Mouse (Mus musculus): ENCODE data around the gene Qpctl.
A peak's percentile ranks its signal among the peaks of the same experiment; 100 is the strongest.

Gene Qpctl

DNA sequence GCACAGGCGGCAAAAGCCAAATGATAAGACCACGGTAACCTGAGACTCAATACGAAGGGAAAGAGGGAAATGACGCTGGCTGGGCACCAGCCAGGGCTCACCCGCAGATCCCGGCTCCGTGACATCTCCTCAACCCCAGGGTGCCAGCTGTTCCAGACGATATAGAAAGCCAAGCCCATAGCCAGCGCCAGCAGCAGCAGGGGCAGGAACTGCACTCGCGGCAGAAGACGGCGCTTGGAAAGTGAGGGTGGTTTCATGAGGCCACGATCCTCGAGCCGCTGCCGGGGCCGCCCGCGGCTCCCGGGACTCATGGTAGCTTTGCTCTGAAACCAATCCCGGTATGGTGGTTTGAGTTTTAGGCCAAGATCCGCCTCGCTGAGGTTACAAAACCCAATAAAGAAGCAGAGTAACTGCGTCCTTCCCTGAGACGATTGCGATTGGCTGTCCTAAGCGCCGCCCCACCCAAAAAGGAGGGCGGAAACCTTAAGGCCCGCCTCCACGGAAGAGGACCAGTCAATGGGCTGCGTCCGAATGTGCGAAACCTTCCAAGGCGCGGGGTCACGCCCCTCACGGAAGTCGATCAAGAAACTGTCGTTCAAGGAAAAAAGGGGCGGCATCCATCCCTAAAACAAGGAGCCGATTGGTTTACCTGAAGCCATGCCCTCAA is at the start of gene Qpctl:
Qpctl (minus strand) TSS at position 417 of the 667 bp plus-strand sequence.
- peak; percentile 99 for DNase-seq

DNA sequence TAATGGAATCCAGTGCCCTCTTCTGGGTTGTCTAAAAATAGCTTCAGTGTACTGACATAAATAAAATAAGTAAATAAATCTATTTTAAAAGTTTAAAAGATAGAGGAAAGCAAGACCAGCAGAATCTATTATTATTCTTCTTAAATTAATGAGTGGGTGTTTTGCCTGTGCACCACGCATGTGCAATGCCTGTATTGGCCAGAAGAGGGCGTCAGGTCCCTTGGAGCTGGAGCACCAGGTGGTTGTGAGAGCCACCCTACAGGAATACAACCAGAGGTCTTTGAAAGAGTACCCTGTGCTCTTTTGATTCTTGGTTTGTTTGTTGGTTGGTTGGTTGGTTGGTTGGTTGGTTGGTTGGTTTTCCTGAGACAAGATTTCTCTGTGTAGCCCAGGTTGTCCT is 48.9 kb upstream of the Qpctl start:
- DNase-seq, result no peak

DNA sequence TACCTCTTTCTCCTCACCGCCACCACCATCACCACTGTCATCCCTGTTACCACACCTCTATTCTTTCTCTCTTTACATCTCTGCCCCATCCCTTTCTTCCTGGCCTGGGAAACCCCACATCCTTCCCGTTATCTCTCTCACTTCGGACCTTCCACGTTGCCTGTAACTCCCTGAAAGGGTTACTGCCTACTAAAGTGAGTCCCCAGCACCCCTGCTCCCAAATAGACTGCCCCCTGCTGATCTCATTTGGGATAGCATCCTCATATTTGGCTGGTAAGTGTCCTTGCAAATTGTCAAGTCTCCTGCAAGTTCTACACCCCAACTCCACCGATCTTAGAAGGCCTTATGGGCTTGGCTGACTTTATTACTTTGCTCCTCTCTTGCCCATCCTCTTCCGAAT is 47.6 kb upstream of the Qpctl start:
- no peak for DNase-seq

DNA sequence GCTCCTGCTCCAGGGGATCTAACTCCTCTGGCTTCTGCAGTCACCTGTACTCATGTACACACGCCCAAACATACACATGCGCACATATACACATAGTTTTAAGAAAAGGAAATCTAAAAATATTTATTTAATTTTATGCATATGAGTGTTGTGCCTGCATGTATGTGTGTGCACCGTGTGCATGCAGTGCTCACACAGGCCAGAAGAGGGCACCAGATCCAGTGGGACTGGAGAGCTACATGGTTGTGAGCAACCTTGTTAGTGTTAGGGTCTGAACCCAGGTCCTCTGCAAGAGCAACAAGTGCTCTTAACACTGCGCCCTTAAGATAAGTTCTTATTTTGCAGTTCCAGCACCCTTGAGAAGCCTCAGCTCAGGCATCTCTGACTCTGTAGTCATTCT is 45.6 kb upstream of the Qpctl start:
- no peak for DNase-seq

DNA sequence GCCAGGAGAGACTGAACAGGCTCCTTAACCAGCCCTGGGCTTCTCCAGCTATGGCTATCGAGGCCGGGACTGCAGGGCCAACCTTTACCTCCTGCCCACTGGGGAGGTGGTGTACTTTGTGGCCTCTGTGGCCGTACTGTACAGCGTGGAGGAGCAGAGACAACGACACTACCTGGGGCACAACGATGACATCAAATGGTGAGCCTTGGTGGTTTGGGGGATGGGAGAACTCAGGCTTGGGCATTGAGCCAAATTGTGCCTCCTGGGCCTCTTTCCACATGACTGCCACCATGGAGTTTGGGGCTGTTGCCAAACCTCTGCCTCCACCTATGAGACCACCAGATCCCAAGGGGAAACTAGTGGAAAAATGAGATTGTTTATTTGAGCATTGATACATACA is 35.7 kb upstream of the Qpctl start:
- DNase-seq, result peak; percentile 56

DNA sequence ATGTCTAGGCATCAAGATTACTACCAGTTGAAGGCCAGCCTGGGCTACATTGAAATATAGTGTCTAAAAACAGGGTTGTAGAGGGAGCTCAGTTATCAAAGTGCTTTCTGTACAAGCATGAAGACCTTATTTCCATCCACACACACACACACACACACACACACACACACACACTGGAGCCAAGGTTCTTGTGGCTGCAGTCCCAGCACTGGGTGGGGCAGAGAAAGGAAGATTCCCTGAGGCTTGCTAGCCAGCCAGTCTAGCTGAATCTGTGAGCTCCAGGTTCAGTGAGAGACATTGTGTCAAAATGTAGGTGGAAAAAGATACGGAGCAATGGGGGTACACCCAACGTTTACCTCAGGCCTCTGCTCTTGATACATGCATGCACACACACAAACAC is 35.2 kb upstream of the Qpctl start:
- DNase-seq, result no peak

DNA sequence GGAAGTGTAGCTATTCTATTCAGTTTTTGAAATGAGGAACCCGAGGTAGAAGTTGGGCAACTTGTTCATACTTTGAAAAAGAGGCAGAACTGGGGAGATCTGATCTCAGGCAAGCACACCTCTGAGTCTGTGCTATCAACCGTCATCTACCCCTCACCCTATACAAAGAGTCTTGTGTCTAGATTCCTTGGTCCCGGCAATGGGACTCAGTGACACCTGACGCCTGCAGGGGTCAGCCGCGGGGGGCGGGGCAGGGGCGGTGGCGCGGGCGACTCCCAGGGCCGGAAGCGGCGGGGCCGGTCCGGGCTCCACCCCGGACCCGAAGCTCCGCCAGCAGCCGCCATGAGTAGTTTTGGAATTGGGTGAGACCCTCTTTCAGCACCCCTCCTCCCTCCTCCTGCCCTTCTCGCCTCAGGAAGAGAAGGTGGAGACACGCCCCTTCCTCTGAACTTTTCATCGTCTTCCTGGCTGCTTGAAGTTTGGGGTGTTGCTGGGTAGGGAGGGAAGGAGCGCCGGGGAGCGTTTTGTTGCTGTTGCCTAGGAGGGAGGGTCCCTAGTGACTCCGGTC is 31.9 kb upstream of the Qpctl start:
- DNase-seq, result peak; percentile 75

- no peak for DNase-seq
Measured at GRCm38 (mm10) chr7:19179936-19180335, 30.8 kb upstream of the Qpctl start.

GRCm38 (mm10) chr7:19179173-19179572 is 30.1 kb upstream of the Qpctl start:
- peak; percentile 77 for DNase-seq

GRCm38 (mm10) chr7:19178443-19179092 is 29.5 kb upstream of the Qpctl start:
- peak; percentile 76 for DNase-seq

DNA sequence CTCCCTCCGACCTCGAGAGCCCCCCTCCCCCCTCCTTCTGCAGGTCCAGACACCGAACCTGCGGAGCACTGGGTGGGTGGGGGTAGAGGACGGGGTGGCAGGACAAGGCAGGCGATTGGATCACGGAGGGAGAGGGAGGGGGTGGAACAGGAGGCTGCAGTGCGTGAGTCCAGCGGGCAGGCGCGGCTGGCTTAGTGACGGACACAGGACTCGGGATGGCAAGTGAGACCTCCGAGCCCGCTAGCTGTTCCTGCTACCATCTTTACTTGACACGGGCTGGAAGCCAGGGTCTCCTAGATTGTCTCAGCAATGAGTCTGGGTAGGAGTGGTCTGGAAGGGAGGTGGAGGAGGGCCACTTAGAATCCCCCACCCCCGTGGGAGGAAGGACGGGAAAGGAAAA is 28.9 kb upstream of the Qpctl start:
- no peak for DNase-seq

- no peak for DNase-seq
Measured at GRCm38 (mm10) chr7:19177216-19177615, 28.1 kb upstream of the Qpctl start.

DNA sequence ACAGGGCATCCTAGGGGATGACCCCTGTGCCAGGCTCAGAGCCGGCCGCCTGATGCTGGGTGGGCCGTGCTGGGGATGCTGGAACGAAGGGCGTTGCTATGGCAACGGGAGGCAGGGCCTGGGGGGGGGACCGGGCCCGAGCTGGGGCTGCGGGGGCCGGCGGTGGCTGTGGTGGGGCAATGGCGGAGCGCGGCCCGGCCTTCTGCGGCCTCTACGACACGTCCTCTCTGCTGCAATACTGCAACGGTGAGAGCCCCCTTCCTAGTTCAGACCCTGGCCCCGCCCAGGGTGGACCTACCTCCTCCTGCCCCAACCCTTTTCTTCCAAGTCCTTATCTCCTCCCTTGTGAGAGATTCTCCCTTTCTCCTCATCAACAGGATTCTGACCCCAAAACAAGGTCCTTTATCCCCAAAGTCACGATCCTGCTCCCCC is 27.4 kb upstream of the Qpctl start:
- no peak for DNase-seq

DNA sequence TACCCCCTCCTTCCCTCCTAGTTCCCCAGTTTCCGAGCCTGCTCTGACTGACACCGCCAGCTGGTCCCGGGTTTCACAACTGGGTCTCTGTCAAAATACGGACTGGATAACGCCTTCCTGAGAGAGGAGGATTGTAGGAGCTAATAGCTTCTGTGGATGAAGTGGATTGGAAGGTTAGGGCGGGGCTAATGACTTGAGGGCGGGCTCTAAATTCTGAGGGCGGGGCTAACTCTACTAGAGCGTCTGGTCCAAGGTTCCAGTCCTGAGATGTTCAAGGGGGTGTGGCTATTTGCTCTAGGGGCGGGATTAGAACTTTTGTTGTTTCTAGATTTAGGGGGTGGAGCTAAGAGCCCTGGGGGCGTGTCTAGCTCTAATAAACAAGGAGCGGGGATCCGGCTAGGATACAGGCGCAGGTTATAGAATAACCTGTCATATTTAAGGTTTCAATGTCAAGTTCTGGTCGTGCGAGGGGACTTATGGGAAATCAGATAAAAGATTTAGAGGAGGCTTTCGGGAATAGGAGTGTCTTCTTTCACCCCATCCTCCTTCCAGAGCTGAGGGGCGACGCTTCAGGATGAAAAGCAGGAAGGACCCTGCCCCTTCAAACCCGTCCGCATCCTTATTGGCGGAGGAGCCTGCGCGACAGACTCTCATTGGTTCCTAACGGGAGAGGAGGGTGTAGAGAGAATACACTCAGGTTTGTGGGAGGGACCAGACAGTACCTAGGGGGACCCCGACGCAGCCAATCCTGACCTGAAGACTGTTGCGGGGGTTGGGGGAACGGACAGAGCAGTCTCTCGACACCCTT is 26.8 kb upstream of the Qpctl start, which contains the start of gene Eml2:
Eml2 (plus strand) TSS at position 714 of the 808 bp plus-strand sequence.
- DNase-seq, result peak; percentile 58

- DNase-seq, result peak; percentile 89
Measured at GRCm38 (mm10) chr7:19172874-19173273, 23.8 kb upstream of the Qpctl start.

DNA sequence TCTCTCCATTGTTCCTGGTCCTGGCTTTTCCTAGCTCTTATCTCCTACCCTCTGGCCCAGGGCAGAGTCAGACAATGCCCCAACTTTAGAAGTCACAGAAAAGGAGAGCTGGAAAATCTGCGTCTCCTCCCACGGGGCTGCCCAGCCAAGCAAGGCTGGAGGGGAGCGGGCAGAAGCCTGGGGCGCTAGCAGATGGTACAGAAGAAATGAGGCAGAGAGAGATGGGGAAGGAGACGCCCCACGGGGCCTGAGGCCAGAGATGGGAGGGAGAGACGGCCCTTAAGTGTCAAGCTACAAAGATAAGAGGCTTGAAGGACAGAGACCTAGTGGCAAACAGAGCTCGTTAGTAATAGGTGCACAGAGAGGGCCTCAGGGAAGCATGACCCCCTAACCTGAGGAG is 22.7 kb upstream of the Qpctl start:
- DNase-seq, result no peak

DNA sequence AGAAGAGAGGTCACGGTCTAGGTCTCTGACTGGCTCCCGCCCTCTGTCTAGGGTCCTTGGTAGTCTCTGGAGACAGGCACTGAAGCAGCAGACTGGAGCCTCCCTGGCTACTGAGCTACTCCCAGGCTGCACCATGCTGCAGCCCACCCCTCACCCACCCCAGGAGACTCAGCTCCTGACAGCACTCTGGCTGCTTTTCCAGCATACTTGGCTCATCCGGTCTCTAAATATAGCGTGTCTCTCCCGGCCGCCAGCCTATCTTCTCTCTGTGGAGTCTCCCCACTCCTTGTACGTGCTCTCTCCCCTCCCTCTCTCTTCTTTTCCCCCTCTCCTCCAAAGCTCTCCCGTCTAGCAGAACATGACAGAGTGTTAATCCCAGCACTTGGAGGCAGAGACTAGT is 21.1 kb upstream of the Qpctl start:
- DNase-seq, result peak; percentile 43

DNA sequence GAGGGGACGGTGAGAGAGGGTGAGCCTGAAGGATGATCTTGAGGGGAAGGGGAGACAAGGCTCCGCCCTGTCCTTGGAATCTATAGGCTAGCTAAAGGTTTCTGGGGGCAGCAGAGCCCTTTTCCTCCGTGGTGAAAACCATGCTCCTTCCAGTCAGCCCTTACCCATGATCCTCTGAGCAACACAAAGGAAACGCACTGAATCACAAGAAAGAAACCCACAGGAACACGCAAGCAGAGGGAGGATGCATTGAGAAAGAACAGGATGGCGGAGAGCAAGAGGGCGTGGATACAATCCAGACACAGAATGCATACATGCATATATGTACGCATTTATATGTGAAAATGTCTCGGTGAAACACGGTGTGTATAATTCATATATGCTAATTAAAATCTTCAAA is 20.4 kb upstream of the Qpctl start:
- no peak for DNase-seq

- DNase-seq, result no peak
Measured at GRCm38 (mm10) chr7:19166990-19167389, 17.9 kb upstream of the Qpctl start.

- DNase-seq, result no peak
Measured at GRCm38 (mm10) chr7:19165656-19166423, 16.7 kb upstream of the Qpctl start, which contains the start of gene Gipr. Gene Gipr (minus strand): TSS chr7:19166127.

DNA sequence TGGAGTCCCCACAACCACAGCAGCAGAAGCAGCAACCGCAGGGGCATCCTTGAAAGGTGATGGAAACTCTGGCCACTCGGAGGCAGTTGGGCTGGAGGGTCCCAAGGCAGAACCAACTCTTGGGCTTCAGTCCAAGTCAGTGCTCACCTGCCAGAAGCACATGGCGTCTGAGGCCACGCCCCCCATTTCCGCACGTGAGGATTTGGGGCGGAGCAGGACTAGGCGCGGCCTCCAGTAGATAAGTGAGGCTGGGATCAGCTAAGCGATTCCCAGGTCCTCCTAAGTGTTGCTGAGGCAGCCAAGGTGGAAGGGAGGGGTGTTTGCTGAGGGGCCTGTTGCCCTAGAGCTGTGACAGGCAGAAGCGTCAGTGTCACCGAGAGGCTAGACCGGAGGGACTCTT is 15.9 kb upstream of the Qpctl start:
- DNase-seq, result no peak

- DNase-seq, result peak; percentile 49
Measured at GRCm38 (mm10) chr7:19164189-19164588, 15.1 kb upstream of the Qpctl start.

DNA sequence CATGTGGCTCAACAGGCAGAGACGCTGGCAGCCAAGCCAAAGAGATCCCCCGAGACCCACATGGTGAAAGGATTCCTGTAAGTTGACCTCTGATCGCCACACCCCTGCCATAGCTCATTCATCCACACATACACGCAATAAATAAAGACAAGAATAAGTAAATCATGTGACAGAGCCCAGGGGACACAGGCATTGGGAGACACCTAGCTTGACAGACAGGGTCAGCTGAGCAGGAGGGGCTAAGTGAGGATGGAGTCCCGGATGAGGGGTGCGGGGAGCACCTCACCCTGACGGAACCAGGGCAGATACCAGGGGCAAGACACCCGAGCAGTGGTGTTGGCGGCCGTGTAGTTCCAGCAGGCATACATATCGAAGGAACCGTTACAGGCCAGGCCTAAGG is 14.7 kb upstream of the Qpctl start:
- DNase-seq, result no peak
